Mouse (Mus musculus): ENCODE data around the gene Vmn1r55. TPM values are rescaled to one million over a fixed set of nuclear protein-coding genes. Genes with fewer than 3 reads are reported as not detected.
"Not testable (repeated sequence)": the region's sequence is repeated elsewhere in the genome, so short reads cannot be mapped to it uniquely, and the experiment has no call there.

The Vmn1r55 gene
- polyA plus RNA-seq, 1 experiment from 2014 or later = 0.01 TPM

- Histone ChIP-seq H3K9me3 (replicated peaks; ENCODE audit: control insufficient read depth, low read length) (no peaks in the 10 kb centered on the region), H3K27me3 (ENCODE audit: control insufficient read depth, insufficient read depth, low read length) (no peaks in the 10 kb centered on the region), H3K4me3 (ENCODE audit: low read length) (no peak overlapping the region), H3K4me2 (ENCODE audit: low read depth, low read length) (no peak overlapping the region), H3K4me1 (ENCODE audit: control insufficient read depth, insufficient read depth, low read length) (peaks cover 18% of the 10 kb centered on the region), H3K9ac (ENCODE audit: low read length) (no peak overlapping the region), H3K36me3 (ENCODE audit: control insufficient read depth, insufficient read depth) (peaks cover 24% of the 10 kb centered on the region), H3K27ac (ENCODE audit: low read length) (no peak overlapping the region)
- 73% methylated on average over 1 of the region's 1 CpGs for WGBS
- ATAC-seq (replicated peaks; ENCODE audit: extremely low read depth, insufficient read depth, low FRiP score) = no peak
Observed at GRCm38 (mm10) chr7:5085512-5085911, 64.0 kb downstream of the Vmn1r55 start.

GRCm38 (mm10) chr7:5083325-5084105, 66.0 kb downstream of the Vmn1r55 start:
- 88% methylated on average over 18 of the region's 18 CpGs for WGBS
- Histone ChIP-seq H3K36me3 (ENCODE audit: control insufficient read depth, insufficient read depth) (peaks cover 18% of the 10 kb centered on the region), H3K4me3 (ENCODE audit: low read length) (no peak overlapping the region), H3K27ac (ENCODE audit: low read length) (no peak overlapping the region), H3K9me3 (replicated peaks; ENCODE audit: control insufficient read depth, low read length) (no peaks in the 10 kb centered on the region), H3K9ac (ENCODE audit: low read length) (no peak overlapping the region), H3K4me1 (ENCODE audit: control insufficient read depth, insufficient read depth, low read length) (peaks cover 18% of the 10 kb centered on the region), H3K27me3 (ENCODE audit: control insufficient read depth, insufficient read depth, low read length) (no peaks in the 10 kb centered on the region), H3K4me2 (ENCODE audit: low read depth, low read length) (no peak overlapping the region)
- ATAC-seq (replicated peaks; ENCODE audit: extremely low read depth, insufficient read depth, low FRiP score) = no peak

- 95% methylated on average over 2 of the region's 2 CpGs for WGBS
- no peak overlapping the region for H3K27ac ChIP-seq (ENCODE audit: low read length)
- H3K27me3 ChIP-seq (ENCODE audit: control insufficient read depth, insufficient read depth, low read length) = no peaks in the 10 kb centered on the region
- H3K9me3 ChIP-seq (replicated peaks; ENCODE audit: control insufficient read depth, low read length) = no peaks in the 10 kb centered on the region
- H3K4me2 ChIP-seq (ENCODE audit: low read depth, low read length) = peak overlapping the region; percentile 81; the same call in 1 of the 2 replicates
- H3K9ac ChIP-seq (ENCODE audit: low read length) = no peak overlapping the region
- no peak for ATAC-seq (replicated peaks; ENCODE audit: extremely low read depth, insufficient read depth, low FRiP score)
- no peak overlapping the region for H3K4me3 ChIP-seq (ENCODE audit: low read length)
- H3K36me3 ChIP-seq (ENCODE audit: control insufficient read depth, insufficient read depth) = peaks cover 27% of the 10 kb centered on the region
- H3K4me1 ChIP-seq (ENCODE audit: control insufficient read depth, insufficient read depth, low read length) = peaks cover 18% of the 10 kb centered on the region
Observed at GRCm38 (mm10) chr7:5081939-5082338, 67.5 kb downstream of the Vmn1r55 start.

GRCm38 (mm10) chr7:5081241-5081640, 68.2 kb downstream of the Vmn1r55 start:
- H3K27me3 ChIP-seq (ENCODE audit: control insufficient read depth, insufficient read depth, low read length) = no peaks in the 10 kb centered on the region
- H3K9me3 ChIP-seq (replicated peaks; ENCODE audit: control insufficient read depth, low read length) = no peaks in the 10 kb centered on the region
- H3K9ac ChIP-seq (ENCODE audit: low read length) = peak overlapping the region; percentile 97
- no peak for ATAC-seq (replicated peaks; ENCODE audit: extremely low read depth, insufficient read depth, low FRiP score)
- peaks cover 18% of the 10 kb centered on the region for H3K4me1 ChIP-seq (ENCODE audit: control insufficient read depth, insufficient read depth, low read length)
- peaks cover 34% of the 10 kb centered on the region for H3K36me3 ChIP-seq (ENCODE audit: control insufficient read depth, insufficient read depth)
- peak overlapping the region; percentile 87 for H3K4me3 ChIP-seq (ENCODE audit: low read length)
- no peak overlapping the region for H3K27ac ChIP-seq (ENCODE audit: low read length)
- peak overlapping the region; percentile 81 for H3K4me2 ChIP-seq (ENCODE audit: low read depth, low read length)
- 46% methylated on average over 6 of the region's 6 CpGs for WGBS

GRCm38 (mm10) chr7:5080815-5081214, 68.7 kb downstream of the Vmn1r55 start:
- Histone ChIP-seq H3K4me3 (ENCODE audit: low read length) (peak overlapping the region; percentile 87), H3K9ac (ENCODE audit: low read length) (peak overlapping the region; percentile 97), H3K27ac (ENCODE audit: low read length) (peak overlapping the region; percentile 87), H3K27me3 (ENCODE audit: control insufficient read depth, insufficient read depth, low read length) (no peaks in the 10 kb centered on the region), H3K4me2 (ENCODE audit: low read depth, low read length) (peak overlapping the region; percentile 81), H3K4me1 (ENCODE audit: control insufficient read depth, insufficient read depth, low read length) (peaks cover 18% of the 10 kb centered on the region), H3K36me3 (ENCODE audit: control insufficient read depth, insufficient read depth) (peaks cover 38% of the 10 kb centered on the region), H3K9me3 (replicated peaks; ENCODE audit: control insufficient read depth, low read length) (no peaks in the 10 kb centered on the region)
- no peak for ATAC-seq (replicated peaks; ENCODE audit: extremely low read depth, insufficient read depth, low FRiP score)
- WGBS = 10% methylated on average over 6 of the region's 6 CpGs

GRCm38 (mm10) chr7:5080010-5080751, 69.3 kb downstream of the Vmn1r55 start, which contains the start of gene Epn1:
Gene Epn1, plus strand, starts transcription at chr7:5080235.
- WGBS = under 1% methylated on average over 81 of the region's 81 CpGs
- peak; percentile 97 for ATAC-seq (replicated peaks; ENCODE audit: extremely low read depth, insufficient read depth, low FRiP score)
- H3K4me1 ChIP-seq (ENCODE audit: control insufficient read depth, insufficient read depth, low read length) = peaks cover 18% of the 10 kb centered on the region
- H3K4me2 ChIP-seq (ENCODE audit: low read depth, low read length) = peak within 1 kb of the TSS; percentile 81
- peak within 1 kb of the TSS; percentile 97 for H3K9ac ChIP-seq (ENCODE audit: low read length)
- peaks cover 40% of the 10 kb centered on the region for H3K36me3 ChIP-seq (ENCODE audit: control insufficient read depth, insufficient read depth)
- H3K27ac ChIP-seq (ENCODE audit: low read length) = peak within 1 kb of the TSS; percentile 87
- H3K9me3 ChIP-seq (replicated peaks; ENCODE audit: control insufficient read depth, low read length) = no peaks in the 10 kb centered on the region
- no peaks in the 10 kb centered on the region for H3K27me3 ChIP-seq (ENCODE audit: control insufficient read depth, insufficient read depth, low read length)
- peak within 1 kb of the TSS; percentile 87 for H3K4me3 ChIP-seq (ENCODE audit: low read length)

GRCm38 (mm10) chr7:5079365-5080009, 70.0 kb downstream of the Vmn1r55 start:
- Histone ChIP-seq H3K9ac (ENCODE audit: low read length) (peak overlapping the region; percentile 71), H3K4me3 (ENCODE audit: low read length) (peak overlapping the region; percentile 87), H3K27ac (ENCODE audit: low read length) (peak overlapping the region; percentile 87), H3K4me2 (ENCODE audit: low read depth, low read length) (peak overlapping the region; percentile 81), H3K4me1 (ENCODE audit: control insufficient read depth, insufficient read depth, low read length) (peaks cover 18% of the 10 kb centered on the region), H3K36me3 (ENCODE audit: control insufficient read depth, insufficient read depth) (peaks cover 42% of the 10 kb centered on the region)
- H3K27me3 ChIP-seq (ENCODE audit: control insufficient read depth, insufficient read depth, low read length); ATAC-seq (replicated peaks; ENCODE audit: extremely low read depth, insufficient read depth, low FRiP score); H3K9me3 ChIP-seq (replicated peaks; ENCODE audit: control insufficient read depth, low read length): not testable (repeated sequence)
- WGBS = 41% methylated on average over 9 of the region's 13 CpGs

Measured in heart, embryonic 16.5 days (tissue).